Mouse (Mus musculus) liver, embryonic 15.5 days (tissue): ENCODE data around the gene Mark2. TPM values are rescaled to one million over a fixed set of nuclear protein-coding genes. Genes with fewer than 3 reads are reported as not detected.
A peak's percentile ranks its signal among the peaks of the same experiment; 100 is the strongest.

Experiments
- ATAC-seq: fragments of 200-750 bp; cut with Nextera tagmentation; 2 replicates; pipeline ENCODE4 v1.8.0; 2017; ENCODE audit warnings: moderate number of reproducible peaks, mild to moderate bottlenecking, moderate library complexity; ENCODE audit not compliant: insufficient read depth
- H3K27ac ChIP-seq: fragments of 300-500 bp; sonication (generic); replicated peaks from 2 replicates; pipeline ENCODE4 v1.5.1; 2015; ENCODE audit warnings: mild to moderate bottlenecking, inconsistent platforms
- H3K27me3 ChIP-seq: fragments of 300-500 bp; sonication (generic); 2 replicates; pipeline ENCODE4 v1.6.1; 2015; ENCODE audit warnings: mild to moderate bottlenecking, inconsistent platforms
- H3K36me3 ChIP-seq: fragments of 300-500 bp; sonication (generic); replicated peaks from 2 replicates; pipeline ENCODE4 v1.6.1; 2015; ENCODE audit warnings: moderate library complexity, mild to moderate bottlenecking, inconsistent platforms
- H3K4me1 ChIP-seq: fragments of 300-500 bp; sonication (generic); replicated peaks from 2 replicates; pipeline ENCODE4 v1.6.1; 2015; ENCODE audit warnings: inconsistent platforms
- H3K4me2 ChIP-seq: fragments of 300-500 bp; sonication (generic); 2 replicates; pipeline ENCODE4 v1.6.1; 2015; ENCODE audit warnings: moderate library complexity, mild to moderate bottlenecking, inconsistent platforms
- H3K4me3 ChIP-seq: fragments of 300-500 bp; sonication (generic); replicated peaks from 2 replicates; pipeline ENCODE4 v1.5.1; 2015; ENCODE audit warnings: mild to moderate bottlenecking, inconsistent platforms
- H3K9ac ChIP-seq: fragments of 300-500 bp; sonication (generic); 2 replicates; pipeline ENCODE4 v1.6.1; 2015; ENCODE audit warnings: moderate library complexity, mild to moderate bottlenecking, inconsistent platforms
- H3K9me3 ChIP-seq: fragments of 300-500 bp; sonication (generic); replicated peaks from 2 replicates; pipeline ENCODE4 v1.6.1; 2016; ENCODE audit warnings: inconsistent platforms
- WGBS: fragments of 180-500 bp; shearing (Covaris S2); methylation state at CpG from one replicate; pipeline ENCODE4 v1.1.7; 2015; ENCODE audit warnings: mixed read lengths; ENCODE audit not compliant: insufficient replicate concordance; 5-methylcytosine and 5-hydroxymethylcytosine counted together
- polyA plus RNA-seq: library from polyadenylated mRNA; unstranded; fragments of >200 nt; fragmentation: Nextera tagmentation; extraction: Ambion mirVana; gene quantifications from 2 replicates; pipeline ENCODE4 v1.2.1, GENCODE M21; 2015

Gene Mark2
- polyA plus RNA-seq, 1 experiment from 2014 or later: 20.0 TPM

DNA sequence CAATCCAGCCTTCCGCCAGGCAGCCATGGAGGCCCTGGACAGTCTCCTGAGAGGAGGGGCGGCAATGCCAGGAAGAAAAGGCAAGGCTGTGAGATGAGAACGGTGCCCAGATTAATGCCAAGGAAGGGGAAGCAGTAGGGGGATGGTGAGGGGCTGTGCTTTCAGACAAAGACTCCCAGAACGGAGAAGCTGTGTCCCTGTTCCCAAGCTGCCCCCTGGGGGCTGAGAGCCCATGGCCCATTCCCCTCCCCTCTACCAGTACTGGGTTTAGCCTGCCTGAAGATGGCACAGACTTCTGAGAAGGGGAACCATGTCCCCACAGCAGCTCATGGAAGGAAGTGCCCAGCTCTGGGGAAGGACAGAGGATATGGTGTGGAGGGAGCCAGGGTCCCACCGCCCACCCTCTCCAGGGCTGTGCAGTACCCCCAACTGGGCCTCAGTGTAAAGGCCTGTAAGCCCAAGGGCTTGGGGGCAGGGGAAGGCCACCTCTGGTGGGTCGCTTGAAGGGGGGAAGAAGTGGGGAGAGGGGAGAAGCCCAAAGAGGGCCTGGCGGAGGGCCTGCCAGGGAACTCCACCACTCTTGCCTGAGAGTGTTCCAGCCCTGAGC, 65.5 kb downstream of the Mark2 start:
- no peak overlapping the region for H3K27ac ChIP-seq
- WGBS: 71% methylated on average over 7 of the region's 7 CpGs
- H3K36me3 ChIP-seq: peaks cover 59% of the 10 kb centered on the region
- no peak overlapping the region for H3K4me2 ChIP-seq
- H3K9me3 ChIP-seq: no peaks in the 10 kb centered on the region
- no peak overlapping the region for H3K9ac ChIP-seq
- no peak overlapping the region for H3K4me3 ChIP-seq
- no peaks in the 10 kb centered on the region for H3K27me3 ChIP-seq
- no peaks in the 10 kb centered on the region; the same call in 1 of the 2 replicates for H3K4me1 ChIP-seq
- ATAC-seq: no peak

DNA sequence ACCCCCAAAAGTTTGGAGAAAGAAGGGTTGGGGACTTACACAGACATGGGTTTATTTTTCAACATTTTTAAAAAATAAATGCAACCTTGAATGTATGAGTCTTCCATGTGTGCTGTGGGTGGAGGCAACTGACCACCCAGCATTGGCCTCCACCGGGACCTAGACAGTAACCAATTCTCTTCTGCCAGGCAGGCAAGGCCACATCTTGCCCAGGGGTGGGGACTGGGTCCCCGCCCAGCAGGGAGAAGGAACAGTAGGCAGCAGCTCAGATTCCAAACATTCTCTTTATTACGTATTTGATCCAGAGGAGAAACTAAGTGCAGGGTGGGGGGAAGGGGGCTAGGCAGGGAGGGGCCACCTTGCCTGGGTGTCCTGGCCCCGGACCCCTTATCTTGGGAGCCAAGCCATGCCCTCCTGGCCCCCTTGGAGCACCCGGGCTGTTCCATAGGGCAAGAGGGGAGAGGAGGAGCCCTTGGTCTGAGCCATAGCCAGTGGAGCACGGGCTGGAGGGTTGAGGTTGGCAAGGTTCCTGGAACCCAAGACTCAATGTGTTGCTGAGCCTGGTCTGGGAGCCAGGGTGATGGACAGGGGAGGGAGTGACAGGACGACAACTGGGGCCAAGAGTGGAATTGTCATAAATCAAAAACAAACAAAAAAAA, 66.4 kb downstream of the Mark2 start:
- H3K4me1 ChIP-seq: no peaks in the 10 kb centered on the region; the same call in 1 of the 2 replicates
- H3K36me3 ChIP-seq: peaks cover 50% of the 10 kb centered on the region
- 65% methylated on average over 7 of the region's 7 CpGs for WGBS
- H3K27ac ChIP-seq: no peak overlapping the region
- no peak overlapping the region for H3K4me2 ChIP-seq
- H3K9ac ChIP-seq: no peak overlapping the region
- H3K27me3 ChIP-seq: no peaks in the 10 kb centered on the region
- no peaks in the 10 kb centered on the region for H3K9me3 ChIP-seq
- H3K4me3 ChIP-seq: no peak overlapping the region
- ATAC-seq: no peak

DNA sequence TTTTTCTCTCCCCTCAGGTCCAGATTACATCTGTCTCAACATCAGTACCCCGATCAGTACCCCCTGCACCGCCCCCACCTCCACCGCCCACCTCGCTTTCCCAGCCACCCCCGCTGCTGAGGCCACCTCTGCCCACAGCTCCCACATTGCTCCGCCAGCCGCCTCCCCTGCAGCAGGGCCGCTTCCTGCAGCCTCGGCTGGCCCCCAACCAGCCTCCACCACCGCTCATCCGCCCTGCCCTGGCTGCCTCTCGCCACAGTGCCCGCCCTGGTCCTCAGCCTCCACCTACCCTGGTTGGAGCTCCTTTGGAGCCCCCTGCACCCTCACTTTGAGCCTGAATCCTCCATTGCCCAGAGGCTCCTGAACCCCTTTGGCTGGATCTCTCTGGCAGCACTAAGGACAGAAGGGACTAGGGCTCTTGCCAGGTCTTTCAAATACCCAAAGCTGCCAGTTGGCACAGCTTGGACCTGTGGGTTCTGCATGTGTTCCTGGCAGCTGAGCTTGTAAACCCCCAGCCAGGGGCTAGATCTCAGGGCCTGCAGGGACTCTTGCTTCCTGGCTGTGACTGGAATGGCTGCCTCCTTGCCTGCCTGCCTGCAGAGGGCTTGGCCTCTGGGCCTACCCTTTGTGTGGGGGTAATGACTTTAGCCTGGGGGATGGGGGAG, 67.2 kb downstream of the Mark2 start:
- H3K4me1 ChIP-seq: peaks cover under 1% of the 10 kb centered on the region; the same call in 1 of the 2 replicates
- ATAC-seq: no peak
- H3K9me3 ChIP-seq: no peaks in the 10 kb centered on the region
- H3K27ac ChIP-seq: no peak overlapping the region
- no peak overlapping the region for H3K4me2 ChIP-seq
- no peak overlapping the region for H3K9ac ChIP-seq
- H3K4me3 ChIP-seq: no peak overlapping the region
- 76% methylated on average over 13 of the region's 13 CpGs for WGBS
- peaks cover 42% of the 10 kb centered on the region for H3K36me3 ChIP-seq
- H3K27me3 ChIP-seq: peaks cover 5% of the 10 kb centered on the region

DNA sequence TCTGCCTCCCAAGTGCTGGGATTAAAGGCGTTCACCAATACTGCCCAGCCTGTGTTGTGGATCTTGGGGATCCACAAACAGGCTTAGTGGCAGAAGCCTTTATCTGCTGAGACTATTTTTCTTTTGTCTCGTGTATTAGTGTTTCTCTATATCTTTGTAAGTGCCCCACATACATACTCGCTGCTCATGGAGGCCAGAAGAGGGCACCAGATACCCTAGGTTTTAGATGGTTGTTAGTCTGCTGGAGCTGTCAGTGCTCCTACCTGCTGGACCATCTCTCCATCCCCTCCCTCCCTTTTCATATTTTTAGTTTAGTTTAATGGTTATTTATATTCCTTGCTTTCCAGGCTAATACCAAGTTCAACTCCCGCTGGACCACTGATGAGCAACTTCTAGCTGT, 68.2 kb downstream of the Mark2 start:
- H3K36me3 ChIP-seq: peaks cover 33% of the 10 kb centered on the region
- no peak overlapping the region for H3K9ac ChIP-seq
- no peak overlapping the region for H3K4me2 ChIP-seq
- WGBS: 80% methylated on average over 4 of the region's 4 CpGs
- peaks cover 15% of the 10 kb centered on the region for H3K27me3 ChIP-seq
- H3K9me3 ChIP-seq: no peaks in the 10 kb centered on the region
- ATAC-seq: no peak
- no peak overlapping the region for H3K27ac ChIP-seq
- H3K4me1 ChIP-seq: peaks cover 10% of the 10 kb centered on the region
- H3K4me3 ChIP-seq: no peak overlapping the region

DNA sequence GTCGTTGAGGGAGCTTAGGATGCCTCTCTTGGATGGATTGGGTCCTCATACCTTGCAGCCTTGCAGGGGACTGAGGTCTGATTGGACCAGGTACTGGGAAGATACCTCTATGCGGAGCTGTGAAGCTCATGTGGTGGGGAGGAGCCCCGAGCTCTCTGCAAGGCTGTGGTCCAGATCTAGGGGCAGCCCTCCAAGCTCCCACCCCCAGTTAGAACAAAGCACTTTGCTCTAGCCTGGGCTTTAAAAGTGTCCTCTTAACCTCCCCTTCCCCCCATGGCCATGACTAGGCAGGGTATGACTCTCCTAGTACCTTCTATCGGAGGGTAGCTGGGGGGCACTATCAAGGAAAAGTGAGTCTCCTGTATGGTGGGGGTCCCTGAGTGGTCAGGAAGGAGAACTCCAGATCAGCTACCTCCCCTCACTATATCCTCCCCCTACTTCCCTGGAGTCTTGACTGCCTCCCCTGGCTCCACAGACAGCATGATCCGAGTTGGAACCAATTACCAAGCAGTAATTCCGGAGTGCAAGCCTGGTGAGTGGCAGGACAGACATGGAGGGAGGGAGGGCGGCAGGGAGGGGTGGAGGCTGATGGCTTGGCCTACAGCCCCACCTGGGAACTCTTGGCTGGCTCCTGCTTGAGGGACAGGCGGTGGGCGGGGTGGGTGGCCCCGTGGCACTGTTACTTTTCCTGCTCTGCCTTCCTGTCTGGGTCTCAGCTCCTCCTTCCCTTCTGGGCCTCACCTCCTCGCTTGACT, 72.2 kb downstream of the Mark2 start:
- WGBS: 19% methylated on average over 11 of the region's 11 CpGs
- H3K4me2 ChIP-seq: peak overlapping the region; percentile 92
- peaks cover 40% of the 10 kb centered on the region for H3K4me1 ChIP-seq
- H3K9ac ChIP-seq: peak overlapping the region; percentile 35; the same call in 1 of the 2 replicates
- H3K36me3 ChIP-seq: 0 out of 2 replicates have a peak, but pooled peaks cover 5% of the 10 kb centered on the region
- no peak overlapping the region for H3K27ac ChIP-seq
- no peaks in the 10 kb centered on the region for H3K9me3 ChIP-seq
- no peak for ATAC-seq
- peaks cover 55% of the 10 kb centered on the region for H3K27me3 ChIP-seq
- H3K4me3 ChIP-seq: peak overlapping the region; percentile 62

DNA sequence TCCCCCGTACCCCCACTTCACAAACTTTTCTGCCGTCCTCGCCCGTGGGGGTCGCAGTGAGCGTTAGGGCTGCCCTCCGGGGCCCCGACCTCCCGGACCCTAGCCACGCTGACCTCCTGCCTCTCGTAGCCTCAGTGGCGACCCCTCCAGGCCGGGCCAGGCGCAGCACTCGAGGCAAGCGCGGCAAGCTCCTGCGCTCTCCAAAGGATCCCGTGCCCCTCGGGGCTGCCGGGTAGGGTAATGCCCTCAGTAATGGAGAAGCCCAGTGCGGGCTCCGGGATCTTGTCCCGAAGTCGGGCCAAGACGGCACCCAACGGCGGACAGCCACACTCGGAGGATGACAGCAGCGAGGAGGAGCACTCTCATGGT, 73.0 kb downstream of the Mark2 start:
- 0 out of 2 replicates have a peak, but pooled peaks cover 2% of the 10 kb centered on the region for H3K36me3 ChIP-seq
- peak overlapping the region; percentile 92 for H3K4me2 ChIP-seq
- peaks cover 43% of the 10 kb centered on the region for H3K4me1 ChIP-seq
- peaks cover 58% of the 10 kb centered on the region for H3K27me3 ChIP-seq
- ATAC-seq: peak; percentile 17; the same call in 1 of the 2 replicates
- H3K27ac ChIP-seq: no peak overlapping the region
- no peaks in the 10 kb centered on the region for H3K9me3 ChIP-seq
- under 1% methylated on average over 30 of the region's 30 CpGs for WGBS
- peak overlapping the region; percentile 62 for H3K4me3 ChIP-seq
- H3K9ac ChIP-seq: peak overlapping the region; percentile 35; the same call in 1 of the 2 replicates

DNA sequence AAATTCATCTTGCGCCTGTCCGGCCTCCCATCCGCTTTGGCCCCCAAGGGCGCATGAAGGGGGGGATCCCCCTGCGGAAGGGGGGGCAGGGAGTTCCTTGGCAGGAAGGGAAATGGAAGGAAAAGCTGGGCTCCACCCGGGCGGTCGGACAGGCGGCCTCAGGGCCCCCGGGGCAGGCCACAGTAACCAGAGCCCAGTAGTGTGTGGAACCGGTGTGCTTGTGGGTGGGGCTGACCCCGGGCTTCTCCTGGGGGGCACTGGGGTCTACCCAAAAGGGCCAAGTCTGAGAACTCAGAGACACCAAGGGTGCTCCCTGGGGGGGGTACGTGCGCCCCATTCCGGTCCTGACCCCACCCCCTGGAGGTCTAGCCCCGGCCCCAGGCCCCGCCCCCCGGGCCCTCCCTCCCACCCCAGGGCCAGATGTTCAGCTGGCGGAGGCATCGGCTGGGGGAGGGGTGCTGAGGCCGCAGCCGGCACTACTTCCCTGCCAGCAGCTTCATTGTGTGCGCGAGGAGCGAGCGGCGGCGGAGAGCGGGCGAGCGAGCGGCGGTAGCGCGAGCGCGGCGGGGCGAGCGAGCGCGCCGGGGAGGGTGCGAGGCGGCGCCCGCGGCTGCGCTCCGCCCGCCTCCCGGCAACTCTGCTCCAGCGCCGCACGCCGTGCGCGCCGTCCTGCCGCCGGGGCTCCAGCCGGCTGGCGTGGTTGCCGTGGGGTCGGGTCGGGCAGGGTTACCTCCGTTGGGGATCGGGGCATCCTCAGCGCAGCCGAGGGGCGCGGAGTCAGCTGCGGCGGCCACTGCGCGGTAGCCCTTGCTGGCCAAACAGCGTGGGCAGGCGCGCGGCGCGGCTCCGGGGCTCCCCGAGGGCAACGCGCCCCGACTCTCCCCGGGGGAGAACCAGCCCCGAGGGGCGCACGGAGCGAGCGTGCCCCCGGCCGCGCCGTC, 73.6 kb downstream of the Mark2 start:
- Histone ChIP-seq H3K27ac (0 out of 2 replicates have a peak overlapping the region, but pooled peaks have one; percentile 19), H3K9me3 (no peaks in the 10 kb centered on the region), H3K36me3 (no peaks in the 10 kb centered on the region), H3K9ac (peak overlapping the region; percentile 35; the same call in 1 of the 2 replicates), H3K4me1 (peaks cover 43% of the 10 kb centered on the region), H3K4me2 (peak overlapping the region; percentile 92), H3K27me3 (peaks cover 61% of the 10 kb centered on the region), H3K4me3 (peak overlapping the region; percentile 62)
- ATAC-seq: peak; percentile 38
- WGBS: 1% methylated on average over 79 of the region's 97 CpGs

DNA sequence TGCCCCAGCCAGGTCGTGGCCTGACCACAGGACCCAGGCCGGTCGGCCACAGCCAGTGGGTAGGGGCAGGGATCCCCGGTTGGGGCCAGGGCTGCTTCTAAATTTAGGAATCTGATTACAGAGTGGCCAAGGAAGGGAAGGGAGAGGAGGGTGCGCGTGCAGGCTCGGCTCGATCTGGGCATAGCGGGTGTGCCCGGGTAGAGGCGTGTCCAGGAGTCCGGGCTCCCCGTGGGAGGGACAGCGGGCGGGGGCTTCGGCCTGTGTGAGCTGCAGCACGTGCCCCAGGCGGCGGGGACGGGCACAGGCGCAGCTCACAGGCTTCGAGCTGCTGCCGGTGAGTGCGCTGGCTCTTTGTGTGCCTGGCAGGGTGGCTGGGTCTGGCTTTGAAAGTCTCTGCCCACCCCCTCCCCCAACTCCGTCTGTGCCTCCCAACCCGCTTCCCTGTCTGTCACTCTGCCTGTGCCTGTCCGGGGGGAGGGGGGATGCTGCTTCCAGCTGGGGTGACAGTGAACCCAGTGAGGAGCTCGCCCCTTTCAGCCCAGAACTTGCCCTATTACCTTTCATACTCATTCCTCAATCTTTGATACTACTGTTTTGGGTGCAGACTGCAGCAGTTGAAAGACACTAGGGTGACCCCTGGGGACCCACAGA, 74.4 kb downstream of the Mark2 start, which contains the start of gene Rcor2:
TSS of gene Rcor2 (plus strand) at position 235 of the 651 bp plus-strand sequence.
- WGBS: under 1% methylated on average over 28 of the region's 28 CpGs
- H3K9ac ChIP-seq: peak within 1 kb of the TSS; percentile 35; the same call in 1 of the 2 replicates
- no peaks in the 10 kb centered on the region for H3K9me3 ChIP-seq
- H3K36me3 ChIP-seq: no peaks in the 10 kb centered on the region
- H3K27me3 ChIP-seq: peaks cover 61% of the 10 kb centered on the region
- H3K27ac ChIP-seq: 0 out of 2 replicates have a peak within 1 kb of the TSS, but pooled peaks have one; percentile 19
- peaks cover 43% of the 10 kb centered on the region for H3K4me1 ChIP-seq
- peak; percentile 19; the same call in 1 of the 2 replicates for ATAC-seq
- H3K4me3 ChIP-seq: peak within 1 kb of the TSS; percentile 62
- H3K4me2 ChIP-seq: peak within 1 kb of the TSS; percentile 92

DNA sequence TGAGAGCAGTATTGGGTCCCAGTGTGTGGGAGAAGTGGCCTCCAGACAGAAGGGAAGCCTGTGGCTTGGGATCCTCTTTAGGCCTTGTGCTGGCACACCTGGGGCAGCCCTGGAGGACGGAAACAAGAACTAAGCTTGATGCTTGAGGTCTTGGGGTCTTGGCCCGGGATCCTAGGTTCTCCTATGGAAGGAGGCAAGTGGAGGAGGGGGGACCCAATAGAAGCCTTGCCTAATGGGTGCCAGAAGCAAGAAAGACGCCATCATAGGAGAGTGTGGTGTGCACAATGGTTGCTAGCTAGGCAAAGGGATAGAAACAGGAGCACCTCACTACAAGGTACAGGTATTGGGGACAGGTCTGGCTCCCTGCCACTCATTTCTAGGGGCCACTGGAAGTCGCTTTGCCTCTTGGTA, 75.2 kb downstream of the Mark2 start:
- no peak overlapping the region for H3K27ac ChIP-seq
- no peak overlapping the region for H3K9ac ChIP-seq
- H3K36me3 ChIP-seq: no peaks in the 10 kb centered on the region
- no peak overlapping the region for H3K4me2 ChIP-seq
- no peak overlapping the region for H3K4me3 ChIP-seq
- H3K4me1 ChIP-seq: peaks cover 43% of the 10 kb centered on the region
- ATAC-seq: no peak
- 41% methylated on average over 4 of the region's 4 CpGs for WGBS
- H3K9me3 ChIP-seq: no peaks in the 10 kb centered on the region
- peaks cover 61% of the 10 kb centered on the region for H3K27me3 ChIP-seq
